Mouse (Mus musculus) spleen, adult 2 months (tissue): Measurements from ENCODE around the gene Stard5. TPM values are rescaled to one million over a fixed set of nuclear protein-coding genes. Genes with fewer than 3 reads are reported as not detected.

Source experiments
- DNase-seq, 2 experiments: peaks; one replicate each; pipeline versions ENCODE4 v3.0.0 to v3.0.0-alpha.2; 2012 to 2021; ENCODE audit warnings: low spot score in 2 of 2, low read depth in 1 of 2
- H3K27ac ChIP-seq: fragments of 200-500 bp; 2 replicates; pipeline ENCODE4 v1.5.1; 2012; ENCODE audit warnings: low read length, inconsistent platforms; ENCODE audit not compliant: insufficient read depth
- H3K27me3 ChIP-seq: fragments of 200-500 bp; 2 replicates; pipeline ENCODE4 v1.6.1; 2012; ENCODE audit warnings: mild to moderate bottlenecking, moderate library complexity, low read length, inconsistent platforms; ENCODE audit not compliant: control insufficient read depth, insufficient read depth
- H3K36me3 ChIP-seq: fragments of 200-500 bp; 2 replicates; pipeline ENCODE4 v1.6.1; 2012; ENCODE audit warnings: mild to moderate bottlenecking, low read length, inconsistent platforms; ENCODE audit not compliant: control insufficient read depth, insufficient read depth
- H3K4me1 ChIP-seq: fragments of 200-500 bp; 2 replicates; pipeline ENCODE4 v1.6.1; 2011; ENCODE audit warnings: inconsistent platforms; ENCODE audit not compliant: control insufficient read depth, insufficient read depth, insufficient read length
- H3K4me3 ChIP-seq: fragments of 200-500 bp; 2 replicates; pipeline ENCODE4 v1.5.1; 2011; ENCODE audit warnings: mild to moderate bottlenecking, inconsistent platforms; ENCODE audit not compliant: insufficient read depth, insufficient read length; ENCODE audit errors: extremely low read depth
- CTCF ChIP-seq: fragments of 200-500 bp; IDR thresholded peaks from 2 replicates; pipeline ENCODE4 v1.5.1; 2011; ENCODE audit warnings: mild to moderate bottlenecking, inconsistent platforms; ENCODE audit not compliant: insufficient read depth, insufficient read length, insufficient replicate concordance; ENCODE audit errors: extremely low read depth
- POLR2A ChIP-seq: fragments of 200-500 bp; IDR thresholded peaks from 2 replicates; pipeline ENCODE4 v1.6.1; 2011; ENCODE audit warnings: low read depth, low read length, inconsistent platforms
- WGBS: fragments of 180-500 bp; shearing (Covaris S2); methylation state at CpG from one replicate; pipeline ENCODE4 v1.1.7; 2018; 5-methylcytosine and 5-hydroxymethylcytosine counted together
- polyA plus RNA-seq: library from polyadenylated mRNA; depleted of rRNA; stranded (reverse); fragments of >200 nt; gene quantifications from 2 replicates; pipeline ENCODE4 v1.2.3, GENCODE M21; 2012

Gene Stard5
- polyA plus RNA-seq, 1 experiment: 18.4 TPM

GRCm38 (mm10) chr7:83661763-83662162 lies 30.0 kb downstream of the Stard5 start:
- TF ChIP-seq CTCF: no peak
- no peak for TF ChIP-seq POLR2A
- 88% methylated on average over 3 of the region's 3 CpGs for WGBS
- no peak overlapping the region for H3K4me3 ChIP-seq

GRCm38 (mm10) chr7:83662711-83663375 lies 31.1 kb downstream of the Stard5 start:
- WGBS: 84% methylated on average over 6 of the region's 6 CpGs
- peaks cover 17% of the 10 kb centered on the region for H3K4me1 ChIP-seq
- H3K4me3 ChIP-seq: no peak overlapping the region
- H3K36me3 ChIP-seq: no peaks in the 10 kb centered on the region
- no peak for TF ChIP-seq CTCF
- no peak for TF ChIP-seq POLR2A
- H3K27ac ChIP-seq: no peak overlapping the region
- no peaks in the 10 kb centered on the region for H3K27me3 ChIP-seq
- DNase-seq: no peak

More at GRCm38 (mm10) chr7:83661763-83662162, 30.0 kb downstream of the Stard5 start:
- no peak overlapping the region for H3K27ac ChIP-seq
- no peaks in the 10 kb centered on the region for H3K27me3 ChIP-seq
- H3K4me1 ChIP-seq: peaks cover 17% of the 10 kb centered on the region
- DNase-seq: no peak
- no peaks in the 10 kb centered on the region for H3K36me3 ChIP-seq

DNA sequence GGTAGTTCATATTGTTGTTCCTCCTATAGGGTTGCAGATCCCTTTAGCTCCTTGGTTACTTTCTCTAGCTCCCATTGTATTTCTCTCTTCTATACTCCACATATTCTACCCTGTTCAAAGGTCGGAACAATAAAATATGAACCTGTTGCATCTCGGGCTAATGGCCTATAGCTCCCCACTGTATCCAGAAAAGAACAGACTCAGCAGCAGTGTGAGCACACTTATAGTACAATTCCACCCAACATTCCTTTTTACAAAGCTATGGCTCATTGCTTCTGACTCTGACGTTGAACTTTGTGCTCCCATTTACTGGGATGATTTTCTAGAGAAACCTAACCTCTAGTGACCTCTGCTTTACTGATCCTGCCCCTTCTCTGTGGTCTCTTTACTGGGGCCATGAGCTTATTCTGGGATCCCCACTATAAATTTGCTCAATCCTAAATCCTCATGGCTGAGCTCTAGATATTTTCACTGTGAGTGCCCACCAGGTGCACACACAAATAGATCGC lies 34.4 kb downstream of the Stard5 start:
- no peak overlapping the region for H3K4me3 ChIP-seq
- WGBS: 88% methylated on average over 4 of the region's 4 CpGs
- no peak overlapping the region for H3K27ac ChIP-seq
- TF ChIP-seq CTCF (no peak), POLR2A (no peak)
- H3K4me1 ChIP-seq: peaks cover 4% of the 10 kb centered on the region; the same call in 1 of the 2 replicates
- DNase-seq: no peak
- H3K27me3 ChIP-seq: no peaks in the 10 kb centered on the region
- no peaks in the 10 kb centered on the region for H3K36me3 ChIP-seq

DNA sequence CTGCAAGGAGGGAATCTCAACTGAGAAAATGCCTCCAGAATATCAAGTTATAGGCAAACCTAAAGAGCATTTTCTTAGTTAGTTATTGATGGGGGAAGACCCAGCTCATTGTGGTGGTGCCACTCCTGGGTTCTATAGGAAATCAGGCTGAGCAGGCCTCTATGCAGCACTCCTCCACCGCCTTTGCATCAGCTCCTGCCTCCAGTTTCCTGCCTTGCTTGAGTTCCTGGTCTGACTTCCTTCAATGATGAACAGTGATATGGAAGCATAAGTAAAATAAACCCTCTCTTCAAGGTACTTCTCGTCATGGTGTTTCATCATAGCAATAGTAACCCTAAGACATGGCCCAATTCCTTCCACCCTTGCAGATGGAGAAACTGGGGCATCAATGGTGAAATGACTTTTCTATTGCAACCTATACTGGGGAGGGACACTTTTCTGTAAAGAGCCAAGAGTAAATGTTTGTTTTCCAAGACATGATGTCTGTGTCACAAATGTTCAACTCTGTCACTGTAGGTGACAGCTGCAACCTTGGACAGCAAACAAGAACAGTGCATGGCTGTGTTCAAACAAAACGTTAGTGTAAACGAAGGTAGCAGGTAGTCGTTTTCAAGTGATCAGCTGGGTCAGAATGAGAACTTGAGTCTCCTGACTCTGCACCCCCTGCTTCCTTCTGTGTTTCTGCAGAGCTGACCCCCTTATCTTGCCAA lies 36.3 kb downstream of the Stard5 start:
- no peaks in the 10 kb centered on the region for H3K27me3 ChIP-seq
- WGBS: 88% methylated on average over 5 of the region's 5 CpGs
- no peaks in the 10 kb centered on the region for H3K4me1 ChIP-seq
- H3K27ac ChIP-seq: no peak overlapping the region
- TF ChIP-seq CTCF: no peak
- no peak for TF ChIP-seq POLR2A
- H3K36me3 ChIP-seq: no peaks in the 10 kb centered on the region
- DNase-seq: no peak
- no peak overlapping the region for H3K4me3 ChIP-seq

- WGBS: 45% methylated on average over 1 of the region's 1 CpGs
- H3K27ac ChIP-seq: no peak overlapping the region
- no peak for DNase-seq
- no peaks in the 10 kb centered on the region for H3K36me3 ChIP-seq
- no peak overlapping the region for H3K4me3 ChIP-seq
- H3K4me1 ChIP-seq: no peaks in the 10 kb centered on the region
- no peaks in the 10 kb centered on the region for H3K27me3 ChIP-seq
- peak; percentile 19; the same call in 1 of the 2 replicates for TF ChIP-seq CTCF
- no peak for TF ChIP-seq POLR2A
Observed at GRCm38 (mm10) chr7:83668724-83669123, 37.0 kb downstream of the Stard5 start.

- Histone ChIP-seq H3K36me3 (no peaks in the 10 kb centered on the region), H3K4me3 (no peak overlapping the region), H3K4me1 (peaks cover 2% of the 10 kb centered on the region; the same call in 1 of the 2 replicates), H3K27ac (no peak overlapping the region), H3K27me3 (no peaks in the 10 kb centered on the region)
- DNase-seq: no peak
- WGBS: 91% methylated on average over 6 of the region's 6 CpGs
- no peak for TF ChIP-seq POLR2A
- no peak for TF ChIP-seq CTCF
Observed at GRCm38 (mm10) chr7:83671573-83671972, 39.8 kb downstream of the Stard5 start.

GRCm38 (mm10) chr7:83675545-83676254 lies 43.9 kb downstream of the Stard5 start:
- DNase-seq: peak in 1 of 2 experiments; percentile 53
- TF ChIP-seq POLR2A (no peak), CTCF (peak; percentile 86; the same call in 1 of the 2 replicates)

More at GRCm38 (mm10) chr7:83675545-83676254, 43.9 kb downstream of the Stard5 start:
- no peak overlapping the region for H3K4me3 ChIP-seq
- H3K4me1 ChIP-seq: peaks cover 2% of the 10 kb centered on the region; the same call in 1 of the 2 replicates
- 33% methylated on average over 5 of the region's 5 CpGs for WGBS
- no peaks in the 10 kb centered on the region for H3K27me3 ChIP-seq
- H3K36me3 ChIP-seq: no peaks in the 10 kb centered on the region
- H3K27ac ChIP-seq: no peak overlapping the region
